Mouse (Mus musculus): ENCODE results near the gene Arfrp1.

The Arfrp1 gene

DNA sequence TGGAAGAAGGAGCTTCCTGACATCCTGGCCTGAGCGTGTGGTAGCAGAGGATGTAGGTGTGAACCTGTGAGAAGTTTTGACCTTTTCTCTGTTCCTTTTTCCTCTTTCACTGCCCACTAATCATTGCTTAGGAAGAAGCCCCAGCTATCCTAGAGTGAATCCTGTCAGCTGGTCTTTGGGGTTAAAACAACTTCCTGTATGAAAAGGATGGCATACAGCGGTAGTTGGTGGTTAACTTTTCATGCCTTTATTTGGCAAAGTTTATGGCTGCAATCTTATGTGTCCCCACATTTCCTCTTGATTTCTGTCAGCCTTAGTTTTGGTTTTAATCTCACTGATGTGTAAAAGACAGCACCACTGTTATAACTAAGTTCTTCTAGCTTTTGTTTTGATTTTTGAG, 12.0 kb upstream of the Arfrp1 start:
- DNase-seq (ENCODE audit: low spot score): no peak

GRCm38 (mm10) chr2:181375787-181376186, 10.6 kb upstream of the Arfrp1 start:
- no peak for DNase-seq (ENCODE audit: low spot score)

- no peak for DNase-seq (ENCODE audit: low spot score)
Measured at GRCm38 (mm10) chr2:181370001-181370400, 4.8 kb upstream of the Arfrp1 start.

GRCm38 (mm10) chr2:181365655-181366075, 461 bp upstream of the Arfrp1 start:
- peak; percentile 28 for DNase-seq (ENCODE audit: low spot score)

- no peak for DNase-seq (ENCODE audit: low spot score)
Measured at GRCm38 (mm10) chr2:181364487-181364859, 731 bp downstream of the Arfrp1 start.

DNA sequence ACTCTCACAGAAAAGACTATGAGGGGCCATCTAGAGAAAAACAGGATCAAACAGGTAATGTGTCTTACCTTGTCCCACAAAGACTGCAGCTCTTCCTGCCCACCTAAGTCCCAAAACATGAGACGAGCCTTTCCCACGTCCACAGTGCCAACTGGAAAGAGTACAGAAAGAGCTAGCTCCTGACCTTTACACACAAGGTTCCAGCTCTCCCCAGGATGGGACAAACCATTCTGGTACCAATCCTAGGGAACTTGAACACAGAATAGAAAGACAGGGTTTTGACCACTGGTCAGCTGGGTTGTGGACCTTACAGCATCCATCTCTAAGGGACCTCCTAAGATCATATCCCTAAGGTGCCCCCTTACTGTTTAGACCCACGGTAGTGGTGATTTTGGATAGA, 1.3 kb downstream of the Arfrp1 start:
- DNase-seq (ENCODE audit: low spot score): no peak

GRCm38 (mm10) chr2:181356780-181357179, 8.4 kb downstream of the Arfrp1 start:
- DNase-seq (ENCODE audit: low spot score): no peak

- DNase-seq (ENCODE audit: low spot score): no peak
Measured at GRCm38 (mm10) chr2:181342766-181343165, 22.4 kb downstream of the Arfrp1 start.

DNA sequence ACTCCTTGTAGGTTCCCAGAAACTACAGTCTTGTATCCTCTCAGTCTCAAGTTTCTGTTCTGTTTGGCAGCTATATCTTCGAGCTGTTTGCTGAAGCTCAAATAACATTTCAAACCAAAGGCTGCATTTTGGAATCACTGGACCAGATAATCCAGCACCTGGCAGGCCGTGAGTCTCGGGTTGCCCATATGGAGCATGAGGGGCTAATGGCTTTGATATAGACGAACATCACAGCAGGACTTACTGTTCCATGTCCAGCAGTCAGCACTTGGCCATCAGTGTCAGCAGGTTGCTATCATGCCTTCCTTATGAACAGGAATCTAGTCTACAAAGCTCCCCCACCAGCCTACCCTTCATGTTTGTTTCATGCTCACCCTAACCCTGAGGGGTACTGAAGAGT, 24.8 kb downstream of the Arfrp1 start:
- DNase-seq (ENCODE audit: low spot score): no peak

DNA sequence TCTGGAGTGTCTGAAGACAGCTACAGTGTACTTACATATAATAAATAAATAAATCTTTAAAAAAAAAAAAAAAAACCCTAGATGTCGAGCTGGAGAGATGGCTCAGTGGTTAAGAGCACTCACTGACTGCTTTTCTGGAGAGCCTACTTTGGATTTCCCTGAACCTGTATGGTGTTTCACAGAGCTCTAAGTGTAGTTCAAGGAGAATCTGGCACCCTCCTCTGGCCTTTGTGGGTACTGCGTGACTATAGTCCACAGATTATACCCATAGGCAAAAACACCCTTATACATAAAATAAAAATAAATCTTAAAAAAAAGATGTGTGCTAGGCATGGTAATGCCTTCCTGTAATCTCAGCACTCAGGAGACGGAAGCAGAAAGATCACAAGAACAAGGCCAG, 31.2 kb downstream of the Arfrp1 start:
- DNase-seq (ENCODE audit: low spot score): peak; percentile 82

GRCm38 (mm10) chr2:181332542-181332941, 32.7 kb downstream of the Arfrp1 start:
- no peak for DNase-seq (ENCODE audit: low spot score)

- no peak for DNase-seq (ENCODE audit: low spot score)
Measured at GRCm38 (mm10) chr2:181326098-181326497, 39.1 kb downstream of the Arfrp1 start.

DNA sequence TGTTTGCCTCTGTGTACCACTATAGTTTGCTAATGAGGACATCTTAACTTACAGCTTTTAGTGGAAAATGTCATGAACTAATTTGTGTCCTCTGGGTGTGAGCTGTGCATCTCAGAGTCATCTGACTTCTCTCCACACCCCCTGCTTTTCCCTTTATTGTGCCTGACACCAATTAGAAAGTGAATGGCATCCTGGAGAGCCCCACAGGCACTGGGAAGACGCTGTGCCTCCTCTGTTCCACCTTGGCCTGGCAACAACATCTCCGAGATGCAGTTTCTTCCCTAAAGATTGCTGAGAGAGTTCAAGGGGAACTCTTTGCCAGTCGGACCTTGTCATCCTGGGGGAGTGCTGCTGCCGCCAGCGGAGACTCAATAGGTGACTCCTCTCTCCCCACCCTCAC, 43.1 kb downstream of the Arfrp1 start:
- DNase-seq (ENCODE audit: low spot score): no peak

GRCm38 (mm10) chr2:181320103-181320499, 45.1 kb downstream of the Arfrp1 start:
- no peak for DNase-seq (ENCODE audit: low spot score)

GRCm38 (mm10) chr2:181319248-181320102, 45.7 kb downstream of the Arfrp1 start, which contains the start of gene Rtel1:
Gene Rtel1, plus strand, starts transcription at chr2:181319739.
- peak; percentile 78 for DNase-seq (ENCODE audit: low spot score)

DNA sequence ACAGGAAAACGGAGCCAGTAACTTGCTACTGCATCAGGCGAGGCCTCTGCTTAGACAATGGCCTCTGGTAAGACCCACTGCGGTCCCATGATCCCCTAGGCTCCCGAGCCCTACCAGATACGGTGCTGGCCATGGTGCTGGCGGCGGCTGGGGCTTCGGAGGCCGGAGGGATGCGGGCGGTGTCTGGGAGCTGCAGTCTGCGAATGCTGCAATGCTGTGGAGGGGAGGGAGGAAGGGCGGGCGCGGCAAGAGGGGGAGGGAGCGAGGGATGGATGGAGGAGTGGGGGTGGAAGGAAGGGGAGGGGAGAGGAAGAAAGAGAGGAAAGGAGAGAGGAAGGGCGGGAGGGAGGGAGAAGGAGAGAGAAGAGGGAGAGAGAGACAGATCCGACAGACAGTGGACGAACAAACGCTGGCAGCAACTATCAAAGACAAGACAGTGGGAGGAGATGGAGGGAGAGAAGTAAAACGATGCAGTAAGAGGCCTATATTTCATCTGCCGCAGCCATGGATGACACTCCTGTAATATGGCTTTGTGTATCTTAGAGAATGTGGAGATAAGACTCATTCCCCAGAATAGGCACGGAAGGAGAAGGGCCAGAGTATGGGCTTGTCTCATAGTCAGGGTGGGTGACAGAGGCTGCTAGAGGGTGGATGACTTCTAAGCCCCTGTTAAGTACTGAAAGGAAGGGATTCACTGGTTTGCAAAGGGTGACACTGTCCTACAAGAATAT, 51.0 kb downstream of the Arfrp1 start, which contains the start of gene Stmn3:
Gene Stmn3, minus strand, starts transcription at position 421 of the 731 bp plus-strand sequence.
- DNase-seq (ENCODE audit: low spot score): peak; percentile 69

DNA sequence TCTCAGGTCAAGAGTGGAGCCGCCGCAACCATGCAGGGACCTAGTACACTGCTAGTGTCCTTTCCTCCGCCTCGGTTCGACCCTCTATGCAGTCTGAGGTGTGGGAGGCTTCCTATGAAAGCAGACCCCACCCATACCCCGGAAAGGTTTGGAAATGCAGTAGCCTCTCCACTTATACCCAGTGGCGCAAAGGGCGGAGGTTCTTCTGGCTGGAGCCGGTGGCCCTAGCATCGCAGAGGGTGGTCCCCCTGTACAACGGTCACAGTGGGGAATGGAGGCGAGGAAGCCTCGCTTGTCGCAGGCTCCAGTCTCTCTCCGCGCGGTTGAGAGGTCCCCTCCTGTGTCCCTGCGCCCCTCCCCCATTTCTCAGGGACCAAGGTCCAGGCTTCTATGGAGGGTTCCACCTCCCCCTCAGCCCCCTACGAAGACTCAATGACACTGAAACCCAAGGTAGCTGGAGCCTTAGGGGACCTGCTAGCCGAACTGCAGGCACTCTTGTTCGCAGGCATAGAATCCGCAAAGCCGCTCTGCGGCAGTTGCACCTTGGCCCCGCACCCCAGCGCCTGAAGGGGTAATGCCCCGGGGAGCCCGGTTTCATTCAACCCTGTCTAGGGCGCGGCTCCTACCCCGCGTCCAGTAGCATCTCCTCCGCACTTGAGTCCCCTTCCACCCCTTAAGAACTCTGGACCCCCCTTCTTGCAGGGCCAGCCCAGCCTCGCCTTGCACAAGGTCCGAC, 51.7 kb downstream of the Arfrp1 start:
- no peak for DNase-seq (ENCODE audit: low spot score)

- DNase-seq (ENCODE audit: low spot score): no peak
Measured at GRCm38 (mm10) chr2:181313006-181313343, 52.2 kb downstream of the Arfrp1 start.

DNA sequence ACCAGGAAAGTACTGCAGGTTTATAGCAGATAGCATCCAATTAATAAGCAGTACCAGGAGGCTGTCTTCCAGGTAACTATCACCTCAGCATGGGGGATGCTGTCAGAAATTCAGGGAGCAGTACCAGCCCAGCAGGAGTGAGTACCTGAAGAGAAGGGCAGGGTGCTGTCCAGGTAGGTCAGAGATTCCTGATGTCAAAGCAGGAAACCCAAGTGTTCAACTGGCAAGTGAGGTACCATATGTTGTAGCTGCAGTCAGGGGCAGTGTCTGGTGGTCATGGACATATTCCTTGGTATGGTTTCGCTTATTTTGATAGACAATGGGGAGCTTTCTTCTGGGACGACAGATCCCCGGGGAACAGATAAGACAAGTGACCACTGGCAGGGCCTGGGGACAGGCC, 52.8 kb downstream of the Arfrp1 start:
- no peak for DNase-seq (ENCODE audit: low spot score)
